Mouse (Mus musculus) left cerebral cortex, postnatal 36 days (tissue): ENCODE results near the gene Gm20903. TPM values are rescaled to one million over a fixed set of nuclear protein-coding genes. Genes with fewer than 3 reads are reported as not detected.
"Not testable (repeated sequence)": the region's sequence is repeated elsewhere in the genome, so short reads cannot be mapped to it uniquely, and the experiment has no call there.

Source experiments
- DNase-seq, 2 experiments: peaks; one replicate each; pipeline ENCODE4 v3.0.0; 2021 to 2022; ENCODE audit warnings: low spot score in 2 of 2, mixed read lengths in 1 of 2
- intact Hi-C: fragments of 180-260 bp; cut with DNase I; formaldehyde crosslinking; loops from one replicate; pipeline ENCODE4 v1.15.1; 2025
- total RNA-seq, 2 experiments: library from RNA; stranded (reverse); gene quantifications; 2 replicates each; pipeline ENCODE4 v1.2.3; 2021

The Gm20903 gene
- not detected for total RNA-seq

GRCm38 (mm10) chrY:73669015-73669414 is at the start of gene Gm20903:
Gene Gm20903 (plus strand): TSS chrY:73669315.
- intact Hi-C loops, DNase-seq: not testable (repeated sequence)
